Mouse (Mus musculus) kidney, postnatal 14 days (tissue): Measurements from ENCODE around the gene Scube1.

Experiments used
- DNase-seq: peaks from one replicate; pipeline ENCODE4 v3.0.0; 2022; ENCODE audit warnings: mixed read lengths

The Scube1 gene

GRCm38 (mm10) chr15:83664722-83665121 lies 60.1 kb downstream of the Scube1 start:
- peak; percentile 52 for DNase-seq

GRCm38 (mm10) chr15:83663066-83663465 lies 61.8 kb downstream of the Scube1 start:
- DNase-seq: no peak

GRCm38 (mm10) chr15:83662106-83662505 lies 62.7 kb downstream of the Scube1 start:
- DNase-seq: no peak

- DNase-seq: no peak
These were observed 82.3 kb downstream of the Scube1 start for GRCm38 (mm10) chr15:83642518-83642917.

- DNase-seq: no peak
These were observed 84.6 kb downstream of the Scube1 start for GRCm38 (mm10) chr15:83640208-83640607.

GRCm38 (mm10) chr15:83639160-83639559 lies 85.7 kb downstream of the Scube1 start:
- DNase-seq: no peak

- no peak for DNase-seq
These were observed 86.5 kb downstream of the Scube1 start for GRCm38 (mm10) chr15:83638196-83638899.

GRCm38 (mm10) chr15:83636759-83637158 lies 88.1 kb downstream of the Scube1 start:
- DNase-seq: no peak

- no peak for DNase-seq
These were observed 89.6 kb downstream of the Scube1 start for GRCm38 (mm10) chr15:83635251-83635650.

- no peak for DNase-seq
These were observed 90.7 kb downstream of the Scube1 start for GRCm38 (mm10) chr15:83634076-83634475.

- no peak for DNase-seq
These were observed 93.8 kb downstream of the Scube1 start for GRCm38 (mm10) chr15:83631071-83631470.

GRCm38 (mm10) chr15:83629716-83630115 lies 95.1 kb downstream of the Scube1 start:
- no peak for DNase-seq

- no peak for DNase-seq
These were observed 98.6 kb downstream of the Scube1 start for GRCm38 (mm10) chr15:83626142-83626645.

- no peak for DNase-seq
These were observed 109.6 kb downstream of the Scube1 start for GRCm38 (mm10) chr15:83615245-83615644.

- DNase-seq: peak; percentile 71
These were observed 117.6 kb downstream of the Scube1 start for GRCm38 (mm10) chr15:83607115-83607802.

- DNase-seq: no peak
These were observed 118.1 kb downstream of the Scube1 start for GRCm38 (mm10) chr15:83606700-83607099.

- DNase-seq: no peak
These were observed 118.6 kb downstream of the Scube1 start for GRCm38 (mm10) chr15:83606216-83606615.

- no peak for DNase-seq
These were observed 121.4 kb downstream of the Scube1 start for GRCm38 (mm10) chr15:83603426-83603825.

- DNase-seq: no peak
These were observed 121.8 kb downstream of the Scube1 start for GRCm38 (mm10) chr15:83603046-83603396.

GRCm38 (mm10) chr15:83602372-83603045 lies 122.3 kb downstream of the Scube1 start:
- peak; percentile 61 for DNase-seq

- no peak for DNase-seq
These were observed 123.6 kb downstream of the Scube1 start for GRCm38 (mm10) chr15:83601185-83601584.

GRCm38 (mm10) chr15:83596833-83597232 lies 128.0 kb downstream of the Scube1 start:
- no peak for DNase-seq

- no peak for DNase-seq
These were observed 129.5 kb downstream of the Scube1 start for GRCm38 (mm10) chr15:83595364-83595711.
